15 mouse cellular contexts compared by ENCODE assay signal in genomic region chr17:49691455-49691805, GRCm38 (mm10).
A peak's percentile ranks its signal among the peaks of the same experiment; 100 is the strongest.
DNase-seq lines count a peak whose midpoint lies in the region; ATAC-seq and TF ChIP-seq lines count a peak whose summit lies in the region.
"Had no signal": no experiment of that assay in that cellular context is flagged by ENCODE, and none has a peak within 500 bp of the region (broad histone marks: within the 10 kb centered on the region; RNA-seq: fewer than 3 reads in every experiment).

No protein-coding gene starts in this region.

- no peak for TF ChIP-seq EP300 in liver, postnatal 0 days (IDR thresholded peaks at IDR 0.05; ENCODE audit: low read depth)

- H3K9me3 ChIP-seq in midbrain, postnatal 0 days (ENCODE audit: low read length): no peaks in the 10 kb centered on the region
- no peaks in the 10 kb centered on the region for H3K9me3 ChIP-seq in midbrain, embryonic 14.5 days (ENCODE audit: control insufficient read depth, low read length)
- no peaks in the 10 kb centered on the region for H3K9me3 ChIP-seq in liver, postnatal 0 days (ENCODE audit: low read length)

- DNase-seq in frontal cortex, postnatal 36 days (ENCODE audit: low spot score in 2 of 2): no peak
- DNase-seq in midbrain, postnatal 0 days (ENCODE audit: low spot score): no peak
- no peak for DNase-seq in midbrain, embryonic 14.5 days
- peak; percentile 9 for DNase-seq in lung, adult 2 months
- DNase-seq in layer of hippocampus, adult 11-12 months (ENCODE audit: low spot score): no peak
- DNase-seq in liver, postnatal 0 days: no peak
- DNase-seq: B cell, adult 2 months; cerebellum, adult 2 months; kidney, adult 8-10 months; layer of hippocampus, postnatal 36 days; liver had no signal

- no peak for TF ChIP-seq POLR2A in lung, adult 2 months (IDR thresholded peaks at IDR 0.05; ENCODE audit: borderline replicate concordance, extremely low read depth, low read depth, low read length)

- H3K9ac ChIP-seq in midbrain, postnatal 0 days (replicated peaks; ENCODE audit: low read length, poor library complexity, severe bottlenecking): no peak overlapping the region
- no peak overlapping the region for H3K9ac ChIP-seq in midbrain, embryonic 14.5 days (replicated peaks; ENCODE audit: low read length)
- no peak overlapping the region for H3K9ac ChIP-seq in liver, postnatal 0 days (replicated peaks)

- no peak overlapping the region for H3K4me2 ChIP-seq in midbrain, postnatal 0 days (ENCODE audit: low read depth, low read length, poor library complexity, severe bottlenecking)
- H3K4me2 ChIP-seq in midbrain, embryonic 14.5 days (ENCODE audit: low read length): no peak overlapping the region
- no peak overlapping the region for H3K4me2 ChIP-seq in liver, postnatal 0 days (ENCODE audit: low read depth, low read length)

- 0 out of 2 replicates have a peak, but pooled peaks cover 4% of the 10 kb centered on the region for H3K4me1 ChIP-seq in midbrain, postnatal 0 days (ENCODE audit: insufficient read depth, low read length)
- H3K4me1 ChIP-seq in midbrain, embryonic 14.5 days (ENCODE audit: control insufficient read depth, insufficient read depth, low read length): no peaks in the 10 kb centered on the region
- peaks cover 3% of the 10 kb centered on the region for H3K4me1 ChIP-seq in lung, adult 2 months (ENCODE audit: control insufficient read depth, insufficient read depth, low read length)
- H3K4me1 ChIP-seq in liver, postnatal 0 days (ENCODE audit: insufficient read depth): no peaks in the 10 kb centered on the region

- TF ChIP-seq CTCF in midbrain, postnatal 0 days (IDR thresholded peaks at IDR 0.05): no peak
- TF ChIP-seq CTCF in lung, adult 2 months (IDR thresholded peaks at IDR 0.05; ENCODE audit: insufficient read depth, low read length): no peak
- TF ChIP-seq CTCF in liver, postnatal 0 days (IDR thresholded peaks at IDR 0.05; ENCODE audit: low read depth): no peak

- no peak overlapping the region for H3K27ac ChIP-seq in midbrain, postnatal 0 days (ENCODE audit: low read depth, low read length)
- H3K27ac ChIP-seq in midbrain, embryonic 14.5 days (replicated peaks; ENCODE audit: low read depth, low read length): no peak overlapping the region
- no peak overlapping the region for H3K27ac ChIP-seq in liver, postnatal 0 days (ENCODE audit: low read depth)
- H3K27ac ChIP-seq: hindbrain, embryonic 10.5 days had no signal

- H3K27me3 ChIP-seq in midbrain, postnatal 0 days (ENCODE audit: insufficient read depth, low read length): no peaks in the 10 kb centered on the region
- no peaks in the 10 kb centered on the region for H3K27me3 ChIP-seq in midbrain, embryonic 14.5 days (ENCODE audit: control insufficient read depth, insufficient read depth, low read length)
- no peaks in the 10 kb centered on the region for H3K27me3 ChIP-seq in liver, postnatal 0 days (ENCODE audit: insufficient read depth, low read length)

- 70% methylated on average over 9 of the region's 9 CpGs for WGBS in midbrain, postnatal 0 days
- WGBS in midbrain, embryonic 14.5 days: 75% methylated on average over 9 of the region's 9 CpGs
- WGBS in lung, adult 2 months: 47% methylated on average over 9 of the region's 9 CpGs
- 69% methylated on average over 9 of the region's 9 CpGs for WGBS in liver, postnatal 0 days (ENCODE audit: insufficient replicate concordance)

- no peak overlapping the region for H3K4me3 ChIP-seq in midbrain, postnatal 0 days (ENCODE audit: low read depth, low read length)
- H3K4me3 ChIP-seq in midbrain, embryonic 14.5 days (replicated peaks; ENCODE audit: low read depth, low read length): no peak overlapping the region
- no peak overlapping the region for H3K4me3 ChIP-seq in lung, adult 2 months (replicated peaks; ENCODE audit: extremely low read depth, low read depth, low read length)
- H3K4me3 ChIP-seq in liver, postnatal 0 days (ENCODE audit: low read depth, low read length): no peak overlapping the region
- H3K4me3 ChIP-seq: hindbrain, embryonic 10.5 days had no signal

- peak; percentile 20; the same call in 1 of the 2 replicates for ATAC-seq in frontal cortex, adult (ENCODE audit: low TSS enrichment)
- peak; percentile 29; the same call in 1 of the 2 replicates for ATAC-seq in midbrain, postnatal 0 days (ENCODE audit: low FRiP score)
- ATAC-seq in midbrain, embryonic 14.5 days (ENCODE audit: low FRiP score, low TSS enrichment): no peak; the same call in 1 of the 2 replicates
- no peak for ATAC-seq in cerebellum, adult (ENCODE audit: insufficient number of reproducible peaks, low FRiP score, low TSS enrichment)
- ATAC-seq in liver, postnatal 0 days: no peak

- no peaks in the 10 kb centered on the region for H3K36me3 ChIP-seq in midbrain, postnatal 0 days (ENCODE audit: insufficient read depth, low read length)
- H3K36me3 ChIP-seq in midbrain, embryonic 14.5 days (ENCODE audit: control insufficient read depth, insufficient read depth, low read length): no peaks in the 10 kb centered on the region
- H3K36me3 ChIP-seq in liver, postnatal 0 days (replicated peaks; ENCODE audit: insufficient read depth, low read length): no peaks in the 10 kb centered on the region
- H3K36me3 ChIP-seq: G1E; hindbrain, embryonic 10.5 days had no signal

Comparison
In these comparisons a context has a peak if more than half of its experiments do, and no peak if none do; other contexts are left out.
1. ATAC-seq: peak in frontal cortex, adult (single experiment) and midbrain, postnatal 0 days (single experiment); none in midbrain, embryonic 14.5 days (single experiment), cerebellum, adult (single experiment) and liver, postnatal 0 days (single experiment).